Comparison of ENCODE assay signal across 26 mouse cellular contexts in the genomic region with DNA sequence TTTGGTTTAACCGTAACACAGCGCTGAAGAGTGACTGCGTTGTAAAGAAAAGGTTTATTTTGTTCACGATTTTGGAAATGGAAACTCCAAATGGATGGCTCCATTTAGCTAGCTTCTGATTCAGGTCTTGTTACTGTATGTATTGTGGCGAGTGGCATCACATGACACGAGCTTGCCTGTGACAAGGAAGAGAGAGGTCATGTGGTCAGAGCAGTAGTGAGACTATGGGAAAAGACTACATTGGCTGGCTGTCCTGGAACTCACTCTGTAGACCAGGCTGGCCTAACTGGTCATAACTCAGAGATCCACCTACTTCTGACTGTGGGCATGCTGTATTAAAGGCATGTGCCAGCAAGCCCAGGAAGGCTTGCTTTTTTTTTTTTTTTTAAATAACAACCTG. TPM values are rescaled to one million over a fixed set of nuclear protein-coding genes. Genes with fewer than 3 reads are reported as not detected.
DNase-seq lines count a peak whose midpoint lies in the region; ATAC-seq and TF ChIP-seq lines count a peak whose summit lies in the region.
"Had no signal": no experiment of that assay in that cellular context is flagged by ENCODE, and none has a peak within 500 bp of the region (broad histone marks: within the 10 kb centered on the region; RNA-seq: fewer than 3 reads in every experiment).

No protein-coding gene starts in this region.

- no peaks in the 10 kb centered on the region for H3K79me2 ChIP-seq in CH12.LX (replicated peaks; ENCODE audit: control insufficient read depth, extremely low read depth, insufficient read depth, poor library complexity, severe bottlenecking)
- peaks cover 57% of the 10 kb centered on the region; the same call in 1 of the 2 replicates for H3K79me2 ChIP-seq in macrophage (ENCODE audit: inconsistent target)

- no peak for TF ChIP-seq EP300 in CH12.LX (IDR thresholded peaks at IDR 0.05; ENCODE audit: low read length)

- no peak overlapping the region for H3K9ac ChIP-seq in heart, embryonic 11.5 days (ENCODE audit: low read depth, low read length)
- H3K9ac ChIP-seq in CH12.LX (ENCODE audit: insufficient read depth, low read depth), result no peak overlapping the region
- H3K9ac ChIP-seq in embryonic facial prominence, embryonic 12.5 days, result no peak overlapping the region
- H3K9ac ChIP-seq: forebrain, embryonic 13.5 days; intestine, embryonic 15.5 days; liver, embryonic 12.5 days; stomach, embryonic 15.5 days had no signal

- peaks cover 10% of the 10 kb centered on the region for H3K4me1 ChIP-seq in heart, embryonic 11.5 days (ENCODE audit: control insufficient read depth, insufficient read depth, low read length)
- peaks cover 0 to 24% of the 10 kb centered on the region in 2 experiments; a peak in 3 of 4 replicates for H3K4me1 ChIP-seq in CH12.LX (ENCODE audit: control insufficient read depth in 1 of 2, insufficient read depth in 2 of 2)
- H3K4me1 ChIP-seq in embryonic facial prominence, embryonic 12.5 days, result peaks cover 17% of the 10 kb centered on the region; the same call in 1 of the 2 replicates

- dilution Hi-C loops in CH12.LX (cut with MboI; ENCODE audit: extremely low pct_ligation_motif_present, extremely low pct_unique_long_range_greater_than_20kb, low sequenced_read_pairs), result no loop called here

- no peak for TF ChIP-seq RAD21 in CH12.LX (IDR thresholded peaks at IDR 0.05; ENCODE audit: low read depth, low read length)

- 83% methylated on average over 6 of the region's 6 CpGs for WGBS in heart, embryonic 11.5 days (ENCODE audit: insufficient replicate concordance)
- WGBS in embryonic facial prominence, embryonic 12.5 days, result 62% methylated on average over 6 of the region's 6 CpGs
- 85% methylated on average over 6 of the region's 6 CpGs for WGBS in macrophage (ENCODE audit: missing documents)

- H3K36me3 ChIP-seq in heart, embryonic 11.5 days (ENCODE audit: control insufficient read depth, insufficient read depth, low read length), result no peaks in the 10 kb centered on the region
- H3K36me3 ChIP-seq in CH12.LX (replicated peaks in 1 of 2; ENCODE audit: control insufficient read depth in 1 of 2, insufficient read depth in 1 of 2, low read length in 1 of 2) (no peaks in the 10 kb centered on the region), macrophage (ENCODE audit: inconsistent target) (peaks cover 7% of the 10 kb centered on the region; the same call in 1 of the 2 replicates)
- H3K36me3 ChIP-seq in embryonic facial prominence, embryonic 12.5 days, result no peaks in the 10 kb centered on the region
- H3K36me3 ChIP-seq: intestine, embryonic 15.5 days; liver, embryonic 12.5 days; stomach, embryonic 15.5 days had no signal

- in situ Hi-C loops in CH12.LX (cut with MboI; ENCODE audit: low pct_ligation_motif_present, low pct_unique_long_range_greater_than_20kb, low sequenced_read_pairs), result loop anchor here (5.0 kb wide), 1 partner anchor 36 kb away; no protein-coding TSS in a partner anchor

- TF ChIP-seq CTCF in CH12.LX (conservative IDR thresholded peaks at IDR 0.05 in 1 of 2, IDR thresholded peaks at IDR 0.05 in 1 of 2; ENCODE audit: low read depth in 2 of 2, low read length in 2 of 2), result no peak

- DNase-seq in heart, adult 11 months, result peak; percentile 75
- no peak for DNase-seq in CH12.LX (ENCODE audit: extremely low read depth)
- DNase-seq in spleen, postnatal 10 days (ENCODE audit: low spot score in 2 of 2), result no peak
- DNase-seq in adrenal gland, adult 8-10 months, result no peak
- DNase-seq: adrenal gland, postnatal 36 days; cerebellum, adult 9-11 months; gastrocnemius, postnatal 14 days; heart, adult 2 months; heart, postnatal 14 days; kidney, adult 2 months; kidney, postnatal 36 days; lung, adult 18-20 months; lung, postnatal 10 days; midbrain, embryonic 14.5 days; thymus, postnatal 25 days had no signal

- H3K27ac ChIP-seq in heart, embryonic 11.5 days (ENCODE audit: low read depth, low read length), result no peak overlapping the region
- H3K27ac ChIP-seq in CH12.LX (ENCODE audit: insufficient read depth, low read depth), result no peak overlapping the region
- H3K27ac ChIP-seq in embryonic facial prominence, embryonic 12.5 days, result peak overlapping the region; percentile 60; the same call in 1 of the 2 replicates
- peak overlapping the region; percentile 7; the same call in 1 of the 2 replicates for H3K27ac ChIP-seq in macrophage
- H3K27ac ChIP-seq: forebrain, embryonic 13.5 days; heart, adult 2 months; hindbrain, postnatal 0 days; intestine, embryonic 15.5 days; layer of hippocampus, adult 2 months; liver, embryonic 12.5 days; stomach, embryonic 15.5 days had no signal

- no peak overlapping the region for H3K4me2 ChIP-seq in heart, embryonic 11.5 days
- H3K4me2 ChIP-seq in CH12.LX (ENCODE audit: insufficient read depth, low read depth, poor library complexity, severe bottlenecking), result no peak overlapping the region
- peak overlapping the region; percentile 15; the same call in 1 of the 2 replicates for H3K4me2 ChIP-seq in embryonic facial prominence, embryonic 12.5 days (replicated peaks)
- H3K4me2 ChIP-seq: forebrain, embryonic 13.5 days; intestine, embryonic 15.5 days; liver, embryonic 12.5 days; stomach, embryonic 15.5 days had no signal

- TF ChIP-seq POLR2A in CH12.LX (IDR thresholded peaks at IDR 0.05; ENCODE audit: low read depth, low read length), result no peak

- no peaks in the 10 kb centered on the region for H3K27me3 ChIP-seq in heart, embryonic 11.5 days (ENCODE audit: control insufficient read depth, insufficient read depth, low read length)
- H3K27me3 ChIP-seq in CH12.LX (replicated peaks), result no peaks in the 10 kb centered on the region
- no peaks in the 10 kb centered on the region for H3K27me3 ChIP-seq in embryonic facial prominence, embryonic 12.5 days
- H3K27me3 ChIP-seq: intestine, embryonic 15.5 days; stomach, embryonic 15.5 days had no signal

- no peak overlapping the region for H3K4me3 ChIP-seq in heart, embryonic 11.5 days (ENCODE audit: low read depth, low read length)
- H3K4me3 ChIP-seq in CH12.LX (replicated peaks in 1 of 3; ENCODE audit: low read depth in 2 of 3, low read length in 2 of 3, poor library complexity in 1 of 3) (no peak overlapping the region), macrophage (ENCODE audit: inconsistent target) (no peak overlapping the region)
- no peak overlapping the region for H3K4me3 ChIP-seq in embryonic facial prominence, embryonic 12.5 days
- H3K4me3 ChIP-seq: forebrain, embryonic 13.5 days; heart, adult 2 months; intestine, embryonic 15.5 days; layer of hippocampus, adult 2 months; liver, embryonic 12.5 days; stomach, embryonic 15.5 days had no signal

- no peak for ATAC-seq in heart, embryonic 11.5 days (replicated peaks; ENCODE audit: insufficient number of reproducible peaks, low FRiP score, low TSS enrichment)
- ATAC-seq in embryonic facial prominence, embryonic 12.5 days (ENCODE audit: insufficient number of reproducible peaks, insufficient read depth, low FRiP score, low TSS enrichment), result no peak
- ATAC-seq: forebrain, embryonic 13.5 days; hindbrain, postnatal 0 days; intestine, embryonic 15.5 days; liver, embryonic 12.5 days had no signal

- H3K9me3 ChIP-seq in heart, embryonic 11.5 days (replicated peaks; ENCODE audit: control insufficient read depth, low read length), result no peaks in the 10 kb centered on the region
- no peaks in the 10 kb centered on the region for H3K9me3 ChIP-seq in CH12.LX (replicated peaks; ENCODE audit: low read length)
- H3K9me3 ChIP-seq in embryonic facial prominence, embryonic 12.5 days, result no peaks in the 10 kb centered on the region
- H3K9me3 ChIP-seq: forebrain, embryonic 13.5 days; intestine, embryonic 15.5 days; liver, embryonic 12.5 days; stomach, embryonic 15.5 days had no signal

RNA-seq across cellular contexts. Expression of gene Cyp27a1, which starts 2.5 kb away (rescaled TPM):
- polyA plus RNA-seq in heart, embryonic 11.5 days (2014; fragmentation: Nextera tagmentation; extraction: Ambion mirVana), result 14.3 and 15.2 TPM in 2 replicates
- total RNA-seq in CH12.LX (2012; rRNA removed) (not detected in 2 replicates), CH12.LX (2014; rRNA removed) (not detected in 2 replicates)
- polyA plus RNA-seq in CH12.LX (2012; ENCODE audit: insufficient read length, low read depth) (not detected in 2 replicates), macrophage (2018) (10.0 to 133 TPM (median 56.9 TPM) in 3 replicates)
- polyA plus RNA-seq in embryonic facial prominence, embryonic 12.5 days (2016; fragmentation: Nextera tagmentation; extraction: Ambion mirVana), result 9.1 and 10.5 TPM in 2 replicates
- total RNA-seq in macrophage (2018; cell fraction: chromatin; rRNA removed), result 100 to 1,000 TPM in 22 of 26 experiments, 10 to 100 TPM in 4; 49.9 to 682 (median 176) TPM
- 10 to 100 TPM in 24 of 26 experiments, 1 to 10 TPM in 2; 7.6 to 80.2 (median 32.6) TPM for total RNA-seq in macrophage (2018; cell fraction: cytosol; rRNA removed)
- 100 to 1,000 TPM in 12 of 26 experiments, 10 to 100 TPM in 14; 23.6 to 520 (median 98.6) TPM for total RNA-seq in macrophage (2018; cell fraction: nucleus; rRNA removed)
- 10 to 100 TPM; 12.2 to 28.3 (median 14.8) TPM for total RNA-seq in adrenal gland, adult 8-10 months (2022)

RNA-seq across cellular contexts. Expression of gene Prkag3, which starts 33.1 kb away (rescaled TPM):
- 5.5 and 5.7 TPM in 2 replicates for polyA plus RNA-seq in heart, embryonic 11.5 days (2014; fragmentation: Nextera tagmentation; extraction: Ambion mirVana)
- total RNA-seq in CH12.LX (2012; rRNA removed), result 0.08 and 0.13 TPM in 2 replicates
- 0.09 TPM in 1 of 2 replicates, not detected in the other for total RNA-seq in CH12.LX (2014; rRNA removed)
- polyA plus RNA-seq in CH12.LX (2012; ENCODE audit: insufficient read length, low read depth), result 0.12 TPM in 1 of 2 replicates, not detected in the other
- polyA plus RNA-seq in embryonic facial prominence, embryonic 12.5 days (2016; fragmentation: Nextera tagmentation; extraction: Ambion mirVana), result 0.47 and 0.56 TPM in 2 replicates
- total RNA-seq in macrophage (2018; cell fraction: chromatin; rRNA removed), result 1 to 10 TPM in 1 of 26 experiments, under 1 TPM in 8, not detected in 17; 0.22 to 2.0 (median 0.46) TPM
- under 1 TPM in 8 of 26 experiments, not detected in 18; 0.03 to 0.10 (median 0.07) TPM for total RNA-seq in macrophage (2018; cell fraction: cytosol; rRNA removed)
- total RNA-seq in macrophage (2018; cell fraction: nucleus; rRNA removed), result 1 to 10 TPM in 1 of 26 experiments, under 1 TPM in 9, not detected in 16; 0.12 to 2.1 (median 0.30) TPM
- polyA plus RNA-seq in macrophage (2018), result not detected in 3 replicates
- total RNA-seq in adrenal gland, adult 8-10 months (2022), result 1 to 10 TPM in 1 of 4 experiments, under 1 TPM in 1, not detected in 2; 0.55 to 1.3 TPM
- total RNA-seq: hindbrain, postnatal 0 days; layer of hippocampus, adult 2 months; monocyte, adult 5-6 weeks had no signal
- polyA plus RNA-seq: forebrain, embryonic 13.5 days; hindbrain, postnatal 0 days; liver, embryonic 12.5 days; midbrain, embryonic 14.5 days; neural tube, embryonic 14.5 days had no signal

RNA-seq across cellular contexts. Expression of gene Ttll4, which starts 54.3 kb away (rescaled TPM):
- polyA plus RNA-seq in heart, embryonic 11.5 days (2014; fragmentation: Nextera tagmentation; extraction: Ambion mirVana), result 15.8 and 21.4 TPM in 2 replicates
- total RNA-seq in CH12.LX (2012; rRNA removed), result 21.8 and 29.3 TPM in 2 replicates
- 23.6 and 24.9 TPM in 2 replicates for total RNA-seq in CH12.LX (2014; rRNA removed)
- 72.0 and 85.8 TPM in 2 replicates for polyA plus RNA-seq in CH12.LX (2012; ENCODE audit: insufficient read length, low read depth)
- 28.6 and 29.3 TPM in 2 replicates for polyA plus RNA-seq in embryonic facial prominence, embryonic 12.5 days (2016; fragmentation: Nextera tagmentation; extraction: Ambion mirVana)
- 10 to 100 TPM; 11.1 to 70.9 (median 39.0) TPM for total RNA-seq in macrophage (2018; cell fraction: chromatin; rRNA removed)
- total RNA-seq in macrophage (2018; cell fraction: cytosol; rRNA removed), result 1 to 10 TPM; 1.9 to 7.2 (median 3.8) TPM
- total RNA-seq in macrophage (2018; cell fraction: nucleus; rRNA removed), result 10 to 100 TPM in 20 of 26 experiments, 1 to 10 TPM in 6; 8.0 to 42.4 (median 19.6) TPM
- 3.0 to 5.5 TPM (median 3.7 TPM) in 3 replicates for polyA plus RNA-seq in macrophage (2018)
- 10 to 100 TPM; 18.4 to 30.1 (median 21.1) TPM for total RNA-seq in adrenal gland, adult 8-10 months (2022)

RNA-seq across cellular contexts. Expression of gene Wnt6, which starts 55.8 kb away (rescaled TPM):
- polyA plus RNA-seq in heart, embryonic 11.5 days (2014; fragmentation: Nextera tagmentation; extraction: Ambion mirVana), result 0.46 and 0.68 TPM in 2 replicates
- total RNA-seq in CH12.LX (2012; rRNA removed), result 3.4 and 3.5 TPM in 2 replicates
- total RNA-seq in CH12.LX (2014; rRNA removed), result 0.67 and 0.89 TPM in 2 replicates
- polyA plus RNA-seq in CH12.LX (2012; ENCODE audit: insufficient read length, low read depth), result 1.6 and 1.7 TPM in 2 replicates
- polyA plus RNA-seq in embryonic facial prominence, embryonic 12.5 days (2016; fragmentation: Nextera tagmentation; extraction: Ambion mirVana), result 30.1 and 30.8 TPM in 2 replicates
- 1 to 10 TPM in 8 of 26 experiments, under 1 TPM in 6, not detected in 12; 0.53 to 1.9 (median 1.2) TPM for total RNA-seq in macrophage (2018; cell fraction: chromatin; rRNA removed)
- 1 to 10 TPM in 13 of 26 experiments, under 1 TPM in 12, not detected in 1; 0.06 to 3.0 (median 1.6) TPM for total RNA-seq in macrophage (2018; cell fraction: cytosol; rRNA removed)
- 1 to 10 TPM in 12 of 26 experiments, under 1 TPM in 6, not detected in 8; 0.30 to 4.5 (median 1.5) TPM for total RNA-seq in macrophage (2018; cell fraction: nucleus; rRNA removed)
- 0.11 to 0.15 TPM in 2 of 3 replicates, not detected in the other for polyA plus RNA-seq in macrophage (2018)
- total RNA-seq in adrenal gland, adult 8-10 months (2022), result 1 to 10 TPM; 3.9 to 6.6 (median 5.7) TPM
- polyA plus RNA-seq: neural tube, embryonic 14.5 days had no signal

Comparison
In these comparisons a context has a peak if more than half of its experiments do, and no peak if none do; other contexts are left out.
1. H3K27ac ChIP-seq: peak in embryonic facial prominence, embryonic 12.5 days (single experiment) and macrophage (single experiment); none in heart, embryonic 11.5 days (single experiment) and CH12.LX (single experiment).